Mouse (Mus musculus) limb, embryonic 15.5 days (tissue): ENCODE measurements around the gene Tcf12. TPM values are rescaled to one million over a fixed set of nuclear protein-coding genes. Genes with fewer than 3 reads are reported as not detected.

Experiments
- ATAC-seq: fragments of 200-750 bp; cut with Nextera tagmentation; 2 replicates; pipeline ENCODE4 v1.8.0; 2017; ENCODE audit warnings: low read depth, moderate TSS enrichment; ENCODE audit not compliant: insufficient number of reproducible peaks, low FRiP score, low TSS enrichment
- H3K27ac ChIP-seq: fragments of 300-500 bp; sonication (generic); 2 replicates; pipeline ENCODE4 v1.5.1; 2015; ENCODE audit warnings: moderate library complexity, mild to moderate bottlenecking, inconsistent platforms
- H3K27me3 ChIP-seq: fragments of 300-500 bp; sonication (generic); 2 replicates; pipeline ENCODE4 v1.6.1; 2015; ENCODE audit warnings: inconsistent platforms
- H3K36me3 ChIP-seq: fragments of 300-500 bp; sonication (generic); 2 replicates; pipeline ENCODE4 v1.6.1; 2015; ENCODE audit warnings: inconsistent platforms
- H3K4me1 ChIP-seq: fragments of 300-500 bp; sonication (generic); 2 replicates; pipeline ENCODE4 v1.6.1; 2015; ENCODE audit warnings: inconsistent platforms
- H3K4me2 ChIP-seq: fragments of 300-500 bp; sonication (generic); 2 replicates; pipeline ENCODE4 v1.6.1; 2015; ENCODE audit warnings: mild to moderate bottlenecking, inconsistent platforms
- H3K4me3 ChIP-seq: fragments of 300-500 bp; sonication (generic); 2 replicates; pipeline ENCODE4 v1.5.1; 2015; ENCODE audit warnings: mild to moderate bottlenecking, inconsistent platforms
- H3K9ac ChIP-seq: fragments of 300-500 bp; sonication (generic); 2 replicates; pipeline ENCODE4 v1.6.1; 2015; ENCODE audit warnings: inconsistent platforms
- H3K9me3 ChIP-seq: fragments of 300-500 bp; sonication (generic); 2 replicates; pipeline ENCODE4 v1.6.1; 2016; ENCODE audit warnings: inconsistent platforms
- WGBS: fragments of 180-500 bp; shearing (Covaris S2); methylation state at CpG from one replicate; pipeline ENCODE4 v1.1.7; 2015; 5-methylcytosine and 5-hydroxymethylcytosine counted together
- microRNA-seq: library from miRNA; unstranded; fragments of <30 nt; microRNA quantifications from one replicate; pipeline ENCODE4, GENCODE M21; 2016
- polyA plus RNA-seq: library from polyadenylated mRNA; unstranded; fragments of >200 nt; fragmentation: Nextera tagmentation; extraction: Ambion mirVana; gene quantifications from 2 replicates; pipeline ENCODE4 v1.2.1, GENCODE M21; 2015

The Tcf12 gene
- polyA plus RNA-seq, 1 experiment from 2014 or later = 90.4 TPM

GRCm38 (mm10) chr9:71808640-71809254 is 302.9 kb downstream of the Tcf12 start:
- no peaks in the 10 kb centered on the region for H3K36me3 ChIP-seq
- ATAC-seq = no peak
- H3K4me3 ChIP-seq = no peak overlapping the region
- H3K9me3 ChIP-seq = no peaks in the 10 kb centered on the region
- H3K27ac ChIP-seq = no peak overlapping the region
- 40% methylated on average over 11 of the region's 11 CpGs for WGBS
- H3K9ac ChIP-seq = no peak overlapping the region
- H3K4me1 ChIP-seq = 0 out of 2 replicates have a peak, but pooled peaks cover 5% of the 10 kb centered on the region
- 0 out of 2 replicates have a peak overlapping the region, but pooled peaks have one; percentile 10 for H3K4me2 ChIP-seq
- H3K27me3 ChIP-seq = no peaks in the 10 kb centered on the region

- no peak overlapping the region for H3K27ac ChIP-seq
- H3K9ac ChIP-seq = no peak overlapping the region
- no peaks in the 10 kb centered on the region for H3K27me3 ChIP-seq
- H3K9me3 ChIP-seq = no peaks in the 10 kb centered on the region
- 43% methylated on average over 4 of the region's 4 CpGs for WGBS
- H3K36me3 ChIP-seq = no peaks in the 10 kb centered on the region
- H3K4me3 ChIP-seq = no peak overlapping the region
- ATAC-seq = no peak
- H3K4me1 ChIP-seq = 0 out of 2 replicates have a peak, but pooled peaks cover 9% of the 10 kb centered on the region
- no peak overlapping the region for H3K4me2 ChIP-seq
These were observed 303.9 kb downstream of the Tcf12 start for GRCm38 (mm10) chr9:71807801-71808200.

- Histone ChIP-seq H3K27ac (no peak overlapping the region), H3K4me3 (no peak overlapping the region), H3K4me2 (no peak overlapping the region), H3K9me3 (no peaks in the 10 kb centered on the region), H3K9ac (no peak overlapping the region), H3K4me1 (0 out of 2 replicates have a peak, but pooled peaks cover 6% of the 10 kb centered on the region), H3K27me3 (no peaks in the 10 kb centered on the region), H3K36me3 (no peaks in the 10 kb centered on the region)
- no peak for ATAC-seq
- 2% methylated on average over 2 of the region's 2 CpGs for WGBS
These were observed 305.3 kb downstream of the Tcf12 start for GRCm38 (mm10) chr9:71806422-71806805.

- H3K36me3 ChIP-seq = no peaks in the 10 kb centered on the region
- 67% methylated on average over 6 of the region's 6 CpGs for WGBS
- H3K4me3 ChIP-seq = no peak overlapping the region
- H3K9ac ChIP-seq = no peak overlapping the region
- 0 out of 2 replicates have a peak, but pooled peaks cover 4% of the 10 kb centered on the region for H3K4me1 ChIP-seq
- H3K27ac ChIP-seq = no peak overlapping the region
- no peaks in the 10 kb centered on the region for H3K9me3 ChIP-seq
- ATAC-seq = no peak
- no peaks in the 10 kb centered on the region for H3K27me3 ChIP-seq
- no peak overlapping the region for H3K4me2 ChIP-seq
These were observed 305.8 kb downstream of the Tcf12 start for GRCm38 (mm10) chr9:71805646-71806421.

GRCm38 (mm10) chr9:71804116-71804515 is 307.6 kb downstream of the Tcf12 start:
- no peak overlapping the region for H3K4me3 ChIP-seq
- H3K4me1 ChIP-seq = 0 out of 2 replicates have a peak, but pooled peaks cover 4% of the 10 kb centered on the region
- H3K27me3 ChIP-seq = no peaks in the 10 kb centered on the region
- no peak overlapping the region for H3K27ac ChIP-seq
- no peaks in the 10 kb centered on the region for H3K9me3 ChIP-seq
- no peak overlapping the region for H3K9ac ChIP-seq
- no peaks in the 10 kb centered on the region for H3K36me3 ChIP-seq
- ATAC-seq = no peak
- no peak overlapping the region for H3K4me2 ChIP-seq
- 28% methylated on average over 6 of the region's 6 CpGs for WGBS

- H3K4me2 ChIP-seq = no peak overlapping the region
- H3K9ac ChIP-seq = no peak overlapping the region
- H3K27me3 ChIP-seq = no peaks in the 10 kb centered on the region
- 48% methylated on average over 7 of the region's 7 CpGs for WGBS
- ATAC-seq = no peak
- H3K4me3 ChIP-seq = no peak overlapping the region
- peaks cover 10% of the 10 kb centered on the region; the same call in 1 of the 2 replicates for H3K4me1 ChIP-seq
- no peak overlapping the region for H3K27ac ChIP-seq
- no peaks in the 10 kb centered on the region for H3K36me3 ChIP-seq
- H3K9me3 ChIP-seq = no peaks in the 10 kb centered on the region
These were observed 308.4 kb downstream of the Tcf12 start for GRCm38 (mm10) chr9:71803281-71803680.

GRCm38 (mm10) chr9:71799598-71799997 is 312.1 kb downstream of the Tcf12 start:
- WGBS = 78% methylated on average over 5 of the region's 5 CpGs
- ATAC-seq = no peak
- Histone ChIP-seq H3K27me3 (no peaks in the 10 kb centered on the region), H3K36me3 (no peaks in the 10 kb centered on the region), H3K27ac (no peak overlapping the region), H3K4me1 (peaks cover 16% of the 10 kb centered on the region; the same call in 1 of the 2 replicates), H3K4me2 (no peak overlapping the region), H3K9ac (no peak overlapping the region), H3K9me3 (no peaks in the 10 kb centered on the region), H3K4me3 (no peak overlapping the region)

GRCm38 (mm10) chr9:71798176-71798575 is 313.5 kb downstream of the Tcf12 start:
- Histone ChIP-seq H3K4me3 (no peak overlapping the region), H3K4me1 (peaks cover 13% of the 10 kb centered on the region; the same call in 1 of the 2 replicates), H3K27me3 (no peaks in the 10 kb centered on the region), H3K36me3 (no peaks in the 10 kb centered on the region), H3K9me3 (no peaks in the 10 kb centered on the region), H3K9ac (no peak overlapping the region), H3K4me2 (no peak overlapping the region), H3K27ac (no peak overlapping the region)
- no peak for ATAC-seq
- 56% methylated on average over 5 of the region's 5 CpGs for WGBS

Small RNA genes lying within 50 kb of the gene (microRNA-seq; reads per million reads assigned to microRNA genes)
- gene Gm27450 = not detected

Other genes starting within 250 kb of the Tcf12 start
- 31.7 and 35.0 TPM in 2 replicates for gene Zfp280d, start 163.0 kb upstream of the Tcf12 start, polyA plus RNA-seq